Mouse (Mus musculus) kidney, embryonic 14.5 days (tissue): ENCODE measurements around the gene Gzmn. TPM values are rescaled to one million over a fixed set of nuclear protein-coding genes. Genes with fewer than 3 reads are reported as not detected.

Experiments
- ATAC-seq: fragments of 200-750 bp; cut with Nextera tagmentation; 2 replicates; pipeline ENCODE4 v1.8.0; 2017; ENCODE audit warnings: moderate number of reproducible peaks, mild to moderate bottlenecking, moderate TSS enrichment, moderate library complexity; ENCODE audit not compliant: low FRiP score, low TSS enrichment
- H3K27ac ChIP-seq: fragments of 300-500 bp; sonication (generic); 2 replicates; pipeline ENCODE4 v1.5.1; 2014; ENCODE audit warnings: low read depth, mild to moderate bottlenecking, low read length, moderate library complexity, mixed read lengths
- H3K27me3 ChIP-seq: fragments of 300-500 bp; sonication (generic); 2 replicates; pipeline ENCODE4 v1.6.1; 2014; ENCODE audit warnings: mild to moderate bottlenecking, low read length; ENCODE audit not compliant: control insufficient read depth, insufficient read depth
- H3K36me3 ChIP-seq: fragments of 300-500 bp; sonication (generic); 2 replicates; pipeline ENCODE4 v1.6.1; 2014; ENCODE audit warnings: low read length, mixed read lengths; ENCODE audit not compliant: control insufficient read depth, insufficient read depth
- H3K4me1 ChIP-seq: fragments of 300-500 bp; sonication (generic); 2 replicates; pipeline ENCODE4 v1.6.1; 2014; ENCODE audit warnings: low read length, mixed read lengths; ENCODE audit not compliant: control insufficient read depth, insufficient read depth
- H3K4me2 ChIP-seq: fragments of 300-500 bp; sonication (generic); replicated peaks from 2 replicates; pipeline ENCODE4 v1.6.1; 2014; ENCODE audit warnings: low read depth, mild to moderate bottlenecking, low read length
- H3K4me3 ChIP-seq: fragments of 300-500 bp; sonication (generic); 2 replicates; pipeline ENCODE4 v1.5.1; 2014; ENCODE audit warnings: mild to moderate bottlenecking, low read length
- H3K9ac ChIP-seq: fragments of 300-500 bp; sonication (generic); 2 replicates; pipeline ENCODE4 v1.6.1; 2014; ENCODE audit warnings: low read depth, mild to moderate bottlenecking, low read length, moderate library complexity
- H3K9me3 ChIP-seq: fragments of 300-500 bp; sonication (generic); 2 replicates; pipeline ENCODE4 v1.6.1; 2016; ENCODE audit warnings: low read length; ENCODE audit not compliant: control insufficient read depth
- polyA plus RNA-seq: library from polyadenylated mRNA; unstranded; fragments of >200 nt; fragmentation: Nextera tagmentation; extraction: Ambion mirVana; gene quantifications from 2 replicates; pipeline ENCODE4 v1.2.1, GENCODE M21; 2014

Gene Gzmn
- polyA plus RNA-seq, 1 experiment from 2014 or later, result not detected

DNA sequence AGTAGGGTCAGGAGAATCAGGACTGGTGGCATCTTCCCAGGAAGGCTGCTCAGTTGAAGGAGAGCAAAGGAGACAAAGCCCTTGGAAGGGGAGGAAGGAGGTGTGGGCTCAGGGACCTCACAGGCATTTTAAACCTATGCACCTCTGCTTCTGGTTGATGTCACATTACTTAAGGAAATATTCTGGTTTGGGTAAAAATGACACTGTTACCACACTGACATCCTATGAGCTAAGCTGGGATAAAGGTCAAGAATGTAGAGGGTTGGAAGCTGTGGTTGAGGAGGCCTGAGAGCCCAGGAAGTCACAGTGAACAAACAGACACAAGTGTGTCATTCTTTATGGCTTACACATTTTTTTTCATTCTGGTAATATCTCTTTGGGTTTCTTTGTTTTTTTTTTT, 53.9 kb downstream of the Gzmn start, which contains the start of gene Gzme:
Gzme (minus strand) TSS at position 101 of the 400 bp plus-strand sequence.
- Histone ChIP-seq H3K4me3 (no peak within 1 kb of the TSS), H3K4me2 (no peak within 1 kb of the TSS), H3K27ac (no peak within 1 kb of the TSS), H3K9ac (no peak within 1 kb of the TSS), H3K9me3 (no peaks in the 10 kb centered on the region), H3K27me3 (no peaks in the 10 kb centered on the region), H3K4me1 (no peaks in the 10 kb centered on the region), H3K36me3 (no peaks in the 10 kb centered on the region)
- ATAC-seq, result no peak

Other genes starting within 250 kb of the Gzmn start
- gene Cma1, start 229.9 kb downstream of the Gzmn start, polyA plus RNA-seq, result 0.30 and 1.1 TPM in 2 replicates
- gene Cma2, start 223.6 kb downstream of the Gzmn start, polyA plus RNA-seq, result not detected in 2 replicates
- gene Mcpt1, start 156.6 kb downstream of the Gzmn start, polyA plus RNA-seq, result not detected in 2 replicates
- not detected in 2 replicates for gene Mcpt9, start 144.1 kb downstream of the Gzmn start, polyA plus RNA-seq
- not detected in 2 replicates for gene Mcpt2, start 132.6 kb downstream of the Gzmn start, polyA plus RNA-seq
- not detected in 2 replicates for gene Mcpt4, start 112.3 kb downstream of the Gzmn start, polyA plus RNA-seq
- 0.40 and 0.53 TPM in 2 replicates for gene Mcpt8, start 89.3 kb downstream of the Gzmn start, polyA plus RNA-seq
- not detected in 2 replicates for gene Ctsg, start 72.0 kb downstream of the Gzmn start, polyA plus RNA-seq
- gene Gzme, start 54.0 kb downstream of the Gzmn start, polyA plus RNA-seq, result not detected in 2 replicates
- gene Gzmd, start 42.0 kb downstream of the Gzmn start, polyA plus RNA-seq, result not detected in 2 replicates
- not detected in 2 replicates for gene Gzmg, start 15.0 kb downstream of the Gzmn start, polyA plus RNA-seq
- not detected in 2 replicates for gene Gzmf, start 36.8 kb upstream of the Gzmn start, polyA plus RNA-seq
- gene Gzmc, start 60.1 kb upstream of the Gzmn start, polyA plus RNA-seq, result not detected in 2 replicates
- 0.19 TPM in 1 of 2 replicates, not detected in the other for gene Gzmb, start 87.7 kb upstream of the Gzmn start, polyA plus RNA-seq
- 0.20 and 0.46 TPM in 2 replicates for gene Atp12a, start 190.5 kb upstream of the Gzmn start, polyA plus RNA-seq
- 1.2 and 1.6 TPM in 2 replicates for gene Rnf17, start 228.0 kb upstream of the Gzmn start, polyA plus RNA-seq